Mouse (Mus musculus): Measurements from ENCODE around the gene Smim6. TPM values are rescaled to one million over a fixed set of nuclear protein-coding genes. Genes with fewer than 3 reads are reported as not detected.

The Smim6 gene
- polyA plus RNA-seq, 1 experiment, result not detected

GRCm38 (mm10) chr11:115884361-115884760 is 27.5 kb upstream of the Smim6 start:
- TF ChIP-seq CTCF (IDR thresholded peaks at IDR 0.05; ENCODE audit: borderline replicate concordance, insufficient read depth, low read length) (no peak), POLR2A (IDR thresholded peaks at IDR 0.05; ENCODE audit: low read depth, low read length) (no peak)
- H3K4me1 ChIP-seq (ENCODE audit: control insufficient read depth, insufficient read depth, low read length), result no peaks in the 10 kb centered on the region
- no peak overlapping the region for H3K27ac ChIP-seq (ENCODE audit: insufficient read depth, low read length)
- no peak overlapping the region for H3K4me3 ChIP-seq (ENCODE audit: insufficient read depth, low read length)

- TF ChIP-seq CTCF (IDR thresholded peaks at IDR 0.05; ENCODE audit: borderline replicate concordance, insufficient read depth, low read length) (no peak), POLR2A (IDR thresholded peaks at IDR 0.05; ENCODE audit: low read depth, low read length) (no peak)
- Histone ChIP-seq H3K4me3 (ENCODE audit: insufficient read depth, low read length) (no peak overlapping the region), H3K4me1 (ENCODE audit: control insufficient read depth, insufficient read depth, low read length) (no peaks in the 10 kb centered on the region), H3K27ac (ENCODE audit: insufficient read depth, low read length) (no peak overlapping the region)
Measured at GRCm38 (mm10) chr11:115885281-115885680, 26.5 kb upstream of the Smim6 start.

GRCm38 (mm10) chr11:115886446-115886845 is 25.4 kb upstream of the Smim6 start:
- Histone ChIP-seq H3K4me1 (ENCODE audit: control insufficient read depth, insufficient read depth, low read length) (no peaks in the 10 kb centered on the region), H3K27ac (ENCODE audit: insufficient read depth, low read length) (no peak overlapping the region)
- TF ChIP-seq POLR2A (IDR thresholded peaks at IDR 0.05; ENCODE audit: low read depth, low read length), result no peak
- no peak for TF ChIP-seq CTCF (IDR thresholded peaks at IDR 0.05; ENCODE audit: borderline replicate concordance, insufficient read depth, low read length)

GRCm38 (mm10) chr11:115888020-115888419 is 23.8 kb upstream of the Smim6 start:
- H3K4me1 ChIP-seq (ENCODE audit: control insufficient read depth, insufficient read depth, low read length), result no peaks in the 10 kb centered on the region
- H3K27ac ChIP-seq (ENCODE audit: insufficient read depth, low read length), result no peak overlapping the region
- H3K4me3 ChIP-seq (ENCODE audit: insufficient read depth, low read length), result no peak overlapping the region
- TF ChIP-seq POLR2A (IDR thresholded peaks at IDR 0.05; ENCODE audit: low read depth, low read length) (no peak), CTCF (IDR thresholded peaks at IDR 0.05; ENCODE audit: borderline replicate concordance, insufficient read depth, low read length) (no peak)

More at GRCm38 (mm10) chr11:115886446-115886845, 25.4 kb upstream of the Smim6 start:
- no peak overlapping the region for H3K4me3 ChIP-seq (ENCODE audit: insufficient read depth, low read length)

DNA sequence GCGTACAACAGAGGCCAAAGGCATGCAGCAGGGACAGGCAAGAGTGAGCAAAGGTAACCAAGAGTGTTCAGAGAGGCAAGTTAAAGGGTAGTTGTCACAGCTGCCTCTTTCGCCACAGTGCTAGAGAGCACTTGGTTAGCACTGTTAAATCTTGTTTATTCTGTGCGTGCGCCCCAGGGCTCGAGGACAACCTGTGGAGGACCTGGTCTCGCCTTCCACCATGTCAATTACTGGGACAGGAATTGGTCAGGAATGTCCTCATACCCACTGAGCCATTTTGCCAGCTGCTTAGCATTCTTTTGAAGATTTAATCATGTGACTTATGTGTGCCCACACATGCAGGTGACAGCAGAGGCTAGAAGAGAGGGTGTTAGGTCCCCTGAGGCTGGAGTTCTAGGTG is 22.7 kb upstream of the Smim6 start:
- H3K27ac ChIP-seq (ENCODE audit: insufficient read depth, low read length), result no peak overlapping the region
- no peak for TF ChIP-seq CTCF (IDR thresholded peaks at IDR 0.05; ENCODE audit: borderline replicate concordance, insufficient read depth, low read length)
- no peak for TF ChIP-seq POLR2A (IDR thresholded peaks at IDR 0.05; ENCODE audit: low read depth, low read length)
- H3K4me1 ChIP-seq (ENCODE audit: control insufficient read depth, insufficient read depth, low read length), result no peaks in the 10 kb centered on the region

GRCm38 (mm10) chr11:115892213-115892612 is 19.6 kb upstream of the Smim6 start:
- no peak for TF ChIP-seq POLR2A (IDR thresholded peaks at IDR 0.05; ENCODE audit: low read depth, low read length)
- TF ChIP-seq CTCF (IDR thresholded peaks at IDR 0.05; ENCODE audit: borderline replicate concordance, insufficient read depth, low read length), result no peak
- Histone ChIP-seq H3K4me3 (ENCODE audit: insufficient read depth, low read length) (no peak overlapping the region), H3K4me1 (ENCODE audit: control insufficient read depth, insufficient read depth, low read length) (no peaks in the 10 kb centered on the region), H3K27ac (ENCODE audit: insufficient read depth, low read length) (no peak overlapping the region)

More for the DNA sequence above, 22.7 kb upstream of the Smim6 start:
- no peak overlapping the region for H3K4me3 ChIP-seq (ENCODE audit: insufficient read depth, low read length)

DNA sequence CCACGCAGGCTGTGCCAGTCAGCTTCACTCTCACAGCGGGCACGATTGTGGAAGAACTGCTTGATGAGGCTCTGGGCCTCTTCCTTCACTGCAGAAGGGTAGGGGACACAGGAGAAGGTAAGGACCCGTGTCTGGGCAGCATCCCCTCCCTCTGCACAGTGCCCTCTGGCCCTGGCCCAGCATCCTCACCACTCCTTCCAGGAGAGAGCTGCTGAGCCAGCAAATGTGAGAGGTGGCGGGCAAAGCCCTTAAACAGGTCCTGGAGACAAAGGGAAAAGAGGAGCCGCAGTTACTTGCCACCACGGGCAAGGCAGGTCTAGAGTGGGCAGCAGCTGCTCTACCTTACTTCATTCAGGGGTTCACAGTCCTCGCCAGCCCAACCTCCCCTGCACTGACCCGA is 18.7 kb upstream of the Smim6 start:
- TF ChIP-seq CTCF (IDR thresholded peaks at IDR 0.05; ENCODE audit: borderline replicate concordance, insufficient read depth, low read length), result no peak
- Histone ChIP-seq H3K27ac (ENCODE audit: insufficient read depth, low read length) (no peak overlapping the region), H3K4me1 (ENCODE audit: control insufficient read depth, insufficient read depth, low read length) (no peaks in the 10 kb centered on the region), H3K4me3 (ENCODE audit: insufficient read depth, low read length) (no peak overlapping the region)

- Histone ChIP-seq H3K27ac (ENCODE audit: insufficient read depth, low read length) (no peak overlapping the region), H3K4me3 (ENCODE audit: insufficient read depth, low read length) (no peak overlapping the region), H3K4me1 (ENCODE audit: control insufficient read depth, insufficient read depth, low read length) (no peaks in the 10 kb centered on the region)
- TF ChIP-seq CTCF (IDR thresholded peaks at IDR 0.05; ENCODE audit: borderline replicate concordance, insufficient read depth, low read length) (peak; percentile 34; the same call in 1 of the 2 replicates), POLR2A (IDR thresholded peaks at IDR 0.05; ENCODE audit: low read depth, low read length) (no peak)
Measured at GRCm38 (mm10) chr11:115894755-115895520, 16.9 kb upstream of the Smim6 start.

GRCm38 (mm10) chr11:115898446-115898845 is 13.4 kb upstream of the Smim6 start:
- Histone ChIP-seq H3K4me1 (ENCODE audit: control insufficient read depth, insufficient read depth, low read length) (no peaks in the 10 kb centered on the region), H3K27ac (ENCODE audit: insufficient read depth, low read length) (no peak overlapping the region), H3K4me3 (ENCODE audit: insufficient read depth, low read length) (no peak overlapping the region)
- TF ChIP-seq POLR2A (IDR thresholded peaks at IDR 0.05; ENCODE audit: low read depth, low read length) (no peak), CTCF (IDR thresholded peaks at IDR 0.05; ENCODE audit: borderline replicate concordance, insufficient read depth, low read length) (no peak)

DNA sequence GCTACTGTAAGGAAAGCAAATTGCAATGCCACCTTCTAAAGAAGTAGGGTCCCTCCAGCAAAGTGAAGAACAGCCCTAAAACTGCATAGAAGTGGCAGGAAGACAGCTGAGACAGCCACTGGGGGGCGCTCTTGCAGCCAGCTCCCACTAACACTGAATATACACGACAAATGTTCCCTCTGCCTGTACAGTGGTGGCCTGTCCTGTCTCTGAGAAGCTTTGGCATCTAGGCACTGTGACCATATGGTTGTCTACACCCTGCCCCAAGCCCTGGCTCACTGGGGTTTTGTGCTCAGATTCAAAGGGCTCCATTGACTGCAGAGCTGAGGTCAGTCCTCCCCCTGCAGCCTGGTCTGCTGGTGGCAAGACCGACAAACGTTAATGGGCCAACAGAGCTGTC is 12.9 kb upstream of the Smim6 start:
- Histone ChIP-seq H3K27ac (ENCODE audit: insufficient read depth, low read length) (no peak overlapping the region), H3K4me3 (ENCODE audit: insufficient read depth, low read length) (no peak overlapping the region), H3K4me1 (ENCODE audit: control insufficient read depth, insufficient read depth, low read length) (no peaks in the 10 kb centered on the region)
- TF ChIP-seq CTCF (IDR thresholded peaks at IDR 0.05; ENCODE audit: borderline replicate concordance, insufficient read depth, low read length), result peak; percentile 38; the same call in 1 of the 2 replicates
- TF ChIP-seq POLR2A (IDR thresholded peaks at IDR 0.05; ENCODE audit: low read depth, low read length), result no peak

Measured in embryonic fibroblast, embryonic 13.5 days (primary cell).